Mouse (Mus musculus) midbrain, embryonic 14.5 days (tissue): Measurements from ENCODE around the gene Cep78. TPM values are rescaled to one million over a fixed set of nuclear protein-coding genes. Genes with fewer than 3 reads are reported as not detected.
"Not testable (repeated sequence)": the region's sequence is repeated elsewhere in the genome, so short reads cannot be mapped to it uniquely, and the experiment has no call there.

Experiments
- ATAC-seq: fragments of 200-750 bp; cut with Nextera tagmentation; 2 replicates; pipeline ENCODE4 v1.8.0; 2017; ENCODE audit warnings: moderate number of reproducible peaks, moderate library complexity; ENCODE audit not compliant: low FRiP score, low TSS enrichment
- DNase-seq: peaks from one replicate; pipeline ENCODE4 v3.0.0-alpha.2; 2015
- H3K27ac ChIP-seq: fragments of 300-500 bp; sonication (generic); replicated peaks from 2 replicates; pipeline ENCODE4 v1.5.1; 2014; ENCODE audit warnings: mild to moderate bottlenecking, low read depth, low read length, moderate library complexity
- H3K27me3 ChIP-seq: fragments of 300-500 bp; sonication (generic); 2 replicates; pipeline ENCODE4 v1.6.1; 2014; ENCODE audit warnings: low read length, control low read depth, mixed read lengths; ENCODE audit not compliant: control insufficient read depth, insufficient read depth
- H3K36me3 ChIP-seq: fragments of 300-500 bp; sonication (generic); 2 replicates; pipeline ENCODE4 v1.6.1; 2014; ENCODE audit warnings: low read length, control low read depth; ENCODE audit not compliant: control insufficient read depth, insufficient read depth
- H3K4me1 ChIP-seq: fragments of 300-500 bp; sonication (generic); 2 replicates; pipeline ENCODE4 v1.6.1; 2014; ENCODE audit warnings: mild to moderate bottlenecking, antibody characterized with exemption, low read length, control low read depth; ENCODE audit not compliant: control insufficient read depth, insufficient read depth
- H3K4me2 ChIP-seq: fragments of 300-500 bp; sonication (generic); 2 replicates; pipeline ENCODE4 v1.6.1; 2014; ENCODE audit warnings: mild to moderate bottlenecking, low read length, moderate library complexity
- H3K4me3 ChIP-seq: fragments of 300-500 bp; sonication (generic); replicated peaks from 2 replicates; pipeline ENCODE4 v1.5.1; 2014; ENCODE audit warnings: low read depth, low read length
- H3K9ac ChIP-seq: fragments of 300-500 bp; sonication (generic); replicated peaks from 2 replicates; pipeline ENCODE4 v1.6.1; 2014; ENCODE audit warnings: mild to moderate bottlenecking, low read length, moderate library complexity
- H3K9me3 ChIP-seq: fragments of 300-500 bp; sonication (generic); 2 replicates; pipeline ENCODE4 v1.6.1; 2016; ENCODE audit warnings: low read length, control low read depth, mixed read lengths; ENCODE audit not compliant: control insufficient read depth
- WGBS: fragments of 180-500 bp; shearing (Covaris S2); extraction: QIAGEN DNeasy Blood & Tissue Kit; methylation state at CpG from one replicate; pipeline ENCODE4 v1.1.7; 2014; 5-methylcytosine and 5-hydroxymethylcytosine counted together
- polyA plus RNA-seq: library from polyadenylated mRNA; unstranded; fragments of >200 nt; fragmentation: Nextera tagmentation; extraction: Ambion mirVana; gene quantifications from 2 replicates; pipeline ENCODE4 v1.2.1, GENCODE M21; 2014

The Cep78 gene
- polyA plus RNA-seq = 27.6 and 38.0 TPM in 2 replicates

- Histone ChIP-seq H3K4me2 (peak within 1 kb of the TSS; percentile 75), H3K4me1 (peaks cover 21% of the 10 kb centered on the region), H3K36me3 (peaks cover 3% of the 10 kb centered on the region; the same call in 1 of the 2 replicates), H3K9ac (peak within 1 kb of the TSS; percentile 91), H3K27ac (peak within 1 kb of the TSS; percentile 95), H3K27me3 (no peaks in the 10 kb centered on the region), H3K4me3 (peak within 1 kb of the TSS; percentile 80), H3K9me3 (no peaks in the 10 kb centered on the region)
- ATAC-seq = peak; percentile 93
- WGBS = under 1% methylated on average over 88 of the region's 88 CpGs
- peak; percentile 98 for DNase-seq
These were observed at the start of gene Cep78 for GRCm38 (mm10) chr19:15984449-15985171. Gene Cep78, minus strand, starts transcription at chr19:15984989.

GRCm38 (mm10) chr19:16031276-16031675 is 46.5 kb upstream of the Cep78 start:
- WGBS = 94% methylated on average over 4 of the region's 4 CpGs

GRCm38 (mm10) chr19:16029253-16029771 is 44.5 kb upstream of the Cep78 start:
- not testable (repeated sequence) for H3K9me3 ChIP-seq, H3K36me3 ChIP-seq, H3K4me3 ChIP-seq, H3K9ac ChIP-seq, H3K27me3 ChIP-seq, H3K27ac ChIP-seq, H3K4me2 ChIP-seq, H3K4me1 ChIP-seq
- DNase-seq = peak; percentile 43
- WGBS = 32% methylated on average over 7 of the region's 9 CpGs
- ATAC-seq = peak; percentile 48

More at GRCm38 (mm10) chr19:16031276-16031675, 46.5 kb upstream of the Cep78 start:
- no peaks in the 10 kb centered on the region for H3K9me3 ChIP-seq
- DNase-seq (no peak), ATAC-seq (no peak)
- H3K36me3 ChIP-seq = no peaks in the 10 kb centered on the region
- H3K27ac ChIP-seq = no peak overlapping the region
- H3K4me3 ChIP-seq = no peak overlapping the region
- H3K4me2 ChIP-seq = no peak overlapping the region
- no peak overlapping the region for H3K9ac ChIP-seq
- H3K27me3 ChIP-seq = no peaks in the 10 kb centered on the region
- no peaks in the 10 kb centered on the region for H3K4me1 ChIP-seq

- Histone ChIP-seq H3K4me3 (no peak overlapping the region), H3K9me3 (no peaks in the 10 kb centered on the region), H3K27ac (no peak overlapping the region), H3K27me3 (no peaks in the 10 kb centered on the region), H3K9ac (no peak overlapping the region), H3K36me3 (no peaks in the 10 kb centered on the region), H3K4me1 (no peaks in the 10 kb centered on the region), H3K4me2 (no peak overlapping the region; the same call in 1 of the 2 replicates)
- DNase-seq (no peak), ATAC-seq (no peak)
- 63% methylated on average over 5 of the region's 5 CpGs for WGBS
These were observed 44.0 kb upstream of the Cep78 start for GRCm38 (mm10) chr19:16028746-16029252.

- H3K36me3 ChIP-seq = no peaks in the 10 kb centered on the region
- H3K27me3 ChIP-seq = no peaks in the 10 kb centered on the region
- H3K9me3 ChIP-seq = no peaks in the 10 kb centered on the region
- H3K27ac ChIP-seq = no peak overlapping the region
- no peak overlapping the region for H3K9ac ChIP-seq
- DNase-seq (no peak), ATAC-seq (no peak)
- H3K4me2 ChIP-seq = no peak overlapping the region
- H3K4me3 ChIP-seq = no peak overlapping the region
- H3K4me1 ChIP-seq = no peaks in the 10 kb centered on the region
- 85% methylated on average over 15 of the region's 15 CpGs for WGBS
These were observed 43.3 kb upstream of the Cep78 start for GRCm38 (mm10) chr19:16027876-16028670.

GRCm38 (mm10) chr19:16026276-16026675 is 41.5 kb upstream of the Cep78 start:
- ATAC-seq = no peak
- H3K4me3 ChIP-seq = no peak overlapping the region
- no peak overlapping the region for H3K4me2 ChIP-seq
- 94% methylated on average over 5 of the region's 5 CpGs for WGBS
- H3K36me3 ChIP-seq = no peaks in the 10 kb centered on the region
- H3K9me3 ChIP-seq = no peaks in the 10 kb centered on the region
- no peak for DNase-seq
- no peaks in the 10 kb centered on the region for H3K4me1 ChIP-seq
- no peak overlapping the region for H3K27ac ChIP-seq
- H3K27me3 ChIP-seq = no peaks in the 10 kb centered on the region
- H3K9ac ChIP-seq = no peak overlapping the region

- Histone ChIP-seq H3K27me3 (no peaks in the 10 kb centered on the region), H3K4me2 (no peak overlapping the region), H3K9me3 (no peaks in the 10 kb centered on the region), H3K36me3 (no peaks in the 10 kb centered on the region), H3K4me1 (no peaks in the 10 kb centered on the region), H3K27ac (no peak overlapping the region), H3K4me3 (no peak overlapping the region), H3K9ac (no peak overlapping the region)
- WGBS = 74% methylated on average over 10 of the region's 10 CpGs
- no peak for DNase-seq
- no peak for ATAC-seq
These were observed 37.4 kb upstream of the Cep78 start for GRCm38 (mm10) chr19:16022178-16022577.

- Histone ChIP-seq H3K4me2 (no peak overlapping the region), H3K36me3 (no peaks in the 10 kb centered on the region), H3K4me1 (no peaks in the 10 kb centered on the region), H3K4me3 (no peak overlapping the region), H3K9ac (no peak overlapping the region), H3K27me3 (no peaks in the 10 kb centered on the region), H3K9me3 (no peaks in the 10 kb centered on the region), H3K27ac (no peak overlapping the region)
- ATAC-seq (no peak), DNase-seq (no peak)
- WGBS = 71% methylated on average over 1 of the region's 1 CpGs
These were observed 31.4 kb upstream of the Cep78 start for GRCm38 (mm10) chr19:16016171-16016570.
